Mouse (Mus musculus) ES-Bruce4 (cell line): Measurements from ENCODE around the gene Fndc3b.

Experiments
- CTCF ChIP-seq: IDR thresholded peaks from one replicate; pipeline ENCODE4 v1.8.1; 2011; ENCODE audit warnings: low read depth, low read length
- EP300 ChIP-seq: IDR thresholded peaks from 2 replicates; pipeline ENCODE4 v1.6.1; 2011; ENCODE audit warnings: low read depth, low read length; ENCODE audit not compliant: insufficient read depth

DNA sequence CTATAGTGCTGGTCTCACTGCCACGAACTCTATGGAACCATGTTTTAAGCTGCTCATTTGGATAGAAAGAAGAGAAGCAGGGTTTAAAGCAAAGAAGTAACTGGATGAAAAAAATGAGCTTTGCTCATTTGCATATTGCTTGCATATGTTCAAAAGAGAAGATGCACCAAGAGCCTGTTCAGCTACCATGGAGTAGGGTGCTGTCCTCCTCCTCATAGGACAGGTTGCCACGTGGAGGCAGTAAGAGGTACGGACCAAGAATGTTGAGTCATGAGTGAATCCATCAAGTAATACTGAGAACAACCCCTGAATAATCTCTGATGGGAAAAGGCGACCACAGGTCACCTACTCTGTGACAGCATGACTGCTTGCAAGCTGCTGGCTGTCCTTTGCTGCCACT, 226.0 kb downstream of the Fndc3b start:
- TF ChIP-seq EP300 (no peak), CTCF (no peak)
